Mouse (Mus musculus) CD4-positive naive resting alpha-beta T cell, adult 57 days (primary cell): ENCODE results near the gene Olfr522. TPM values are rescaled to one million over a fixed set of nuclear protein-coding genes. Genes with fewer than 3 reads are reported as not detected.

Source experiments
- total RNA-seq: library from RNA; stranded (reverse); gene quantifications from one replicate; pipeline ENCODE4 v1.2.4, GENCODE M21; 2023

The Olfr522 gene
- not detected for total RNA-seq

GRCm38 (mm10) chr7:140164664-140165063, at the start of gene Olfr522:
Olfr522 (minus strand) TSS chr7:140164764.

GRCm38 (mm10) chr7:140205864-140206263, 41.3 kb upstream of the Olfr522 start, which contains the start of gene Olfr524:
Olfr524 (minus strand) TSS chr7:140205964.

GRCm38 (mm10) chr7:140172936-140173335, 8.4 kb upstream of the Olfr522 start, which contains the start of gene Olfr523:
Olfr523 (plus strand) TSS chr7:140173217.

GRCm38 (mm10) chr7:140154218-140154927, 10.2 kb downstream of the Olfr522 start, which contains the start of gene Sprn:
Sprn (minus strand) TSS chr7:140154877.

GRCm38 (mm10) chr7:140137135-140138020, 27.2 kb downstream of the Olfr522 start, which contains the start of gene Mtg1:
Mtg1 (plus strand) TSS chr7:140137564.

GRCm38 (mm10) chr7:140116329-140117054, 48.1 kb downstream of the Olfr522 start, which contains the start of gene Echs1:
Echs1 (minus strand) TSS chr7:140116476.

GRCm38 (mm10) chr7:140115583-140116328, 48.8 kb downstream of the Olfr522 start, which contains the start of gene Paox:
Paox (plus strand) TSS chr7:140115799.

Other genes starting within 250 kb of the Olfr522 start
- 0.47 TPM for gene Utf1, start 221.0 kb downstream of the Olfr522 start, total RNA-seq
- not detected for gene 6430531B16Rik, start 186.0 kb downstream of the Olfr522 start, total RNA-seq
- 4.3 TPM for gene Adam8, start 172.2 kb downstream of the Olfr522 start, total RNA-seq
- gene Zfp511, start 128.4 kb downstream of the Olfr522 start, total RNA-seq = 39.9 TPM
- 38.8 TPM for gene Tubgcp2, start 128.1 kb downstream of the Olfr522 start, total RNA-seq
- gene Msx3, start 115.7 kb downstream of the Olfr522 start, total RNA-seq = not detected
- gene Caly, start 82.2 kb downstream of the Olfr522 start, total RNA-seq = not detected
- gene Prap1, start 71.4 kb downstream of the Olfr522 start, total RNA-seq = not detected
- gene Fuom, start 62.3 kb downstream of the Olfr522 start, total RNA-seq = 11.0 TPM
- 5.1 TPM for gene Paox, start 49.0 kb downstream of the Olfr522 start, total RNA-seq
- 31.3 TPM for gene Echs1, start 48.3 kb downstream of the Olfr522 start, total RNA-seq
- gene Mtg1, start 27.2 kb downstream of the Olfr522 start, total RNA-seq = 16.0 TPM
- gene Sprn, start 9.9 kb downstream of the Olfr522 start, total RNA-seq = not detected
- gene Olfr523, start 8.5 kb upstream of the Olfr522 start, total RNA-seq = not detected
- 0.12 TPM for gene Olfr524, start 41.2 kb upstream of the Olfr522 start, total RNA-seq
- gene Cd163l1, start 53.5 kb upstream of the Olfr522 start, total RNA-seq = 0.47 TPM
- gene 5830411N06Rik, start 82.5 kb upstream of the Olfr522 start, total RNA-seq = 0.38 TPM
- gene Olfr525, start 156.1 kb upstream of the Olfr522 start, total RNA-seq = not detected
- gene Olfr527, start 169.3 kb upstream of the Olfr522 start, total RNA-seq = not detected
- gene Olfr60, start 196.9 kb upstream of the Olfr522 start, total RNA-seq = not detected
- gene Olfr530, start 211.6 kb upstream of the Olfr522 start, total RNA-seq = not detected
- gene Olfr531, start 238.2 kb upstream of the Olfr522 start, total RNA-seq = not detected